Mouse (Mus musculus): Measurements from ENCODE around the gene Ccdc81. TPM values are rescaled to one million over a fixed set of nuclear protein-coding genes. Genes with fewer than 3 reads are reported as not detected.

Ccdc81 gene
- polyA plus RNA-seq (2014; fragmentation: Nextera tagmentation; extraction: Ambion mirVana) = 0.48 and 0.72 TPM in 2 replicates

- ATAC-seq = peak; percentile 84
- no peaks in the 10 kb centered on the region for H3K4me1 ChIP-seq (ENCODE audit: control insufficient read depth, insufficient read depth, low read length)
- 26% methylated on average over 22 of the region's 22 CpGs for WGBS
- no peak within 1 kb of the TSS for H3K9ac ChIP-seq (ENCODE audit: low read length)
- no peaks in the 10 kb centered on the region for H3K27me3 ChIP-seq (replicated peaks; ENCODE audit: control insufficient read depth, insufficient read depth, low read length)
- H3K27ac ChIP-seq (ENCODE audit: low read depth, low read length) = no peak within 1 kb of the TSS
- H3K4me2 ChIP-seq (ENCODE audit: low read length) = peak within 1 kb of the TSS; percentile 16
- no peaks in the 10 kb centered on the region for H3K9me3 ChIP-seq (replicated peaks; ENCODE audit: control insufficient read depth, low read length)
- H3K4me3 ChIP-seq (ENCODE audit: low read depth, low read length) = no peak within 1 kb of the TSS
- no peaks in the 10 kb centered on the region for H3K36me3 ChIP-seq (ENCODE audit: control insufficient read depth, insufficient read depth, low read length)
- DNase-seq (ENCODE audit: low spot score) = peak; percentile 48
Observed at GRCm38 (mm10) chr7:89903442-89904343, at the start of gene Ccdc81. TSS of gene Ccdc81 (minus strand) at chr7:89903629.

DNA sequence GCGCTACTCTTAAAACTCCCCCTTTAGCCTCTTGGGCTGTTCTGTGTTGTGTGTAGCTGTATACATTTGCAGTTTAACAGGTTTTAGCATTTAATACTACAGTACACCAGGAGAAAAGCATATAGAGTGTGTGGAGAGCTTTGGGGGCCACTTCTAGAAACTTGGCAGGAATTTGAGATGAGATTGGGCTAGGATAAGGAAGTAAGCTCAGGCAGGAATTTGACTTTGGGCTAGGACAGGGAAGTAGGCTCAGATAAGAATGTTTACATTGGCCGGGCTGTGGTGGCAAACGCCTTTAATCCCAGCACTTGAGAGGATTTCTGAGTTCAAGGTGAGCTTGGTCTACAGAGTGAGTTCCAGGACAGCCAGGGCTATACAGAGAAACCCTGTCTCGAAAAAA is 46.0 kb upstream of the Ccdc81 start:
- no peak overlapping the region for H3K27ac ChIP-seq (ENCODE audit: low read depth, low read length)
- no peak overlapping the region for H3K9ac ChIP-seq (ENCODE audit: low read length)
- no peaks in the 10 kb centered on the region for H3K4me1 ChIP-seq (ENCODE audit: control insufficient read depth, insufficient read depth, low read length)
- H3K27me3 ChIP-seq (replicated peaks; ENCODE audit: control insufficient read depth, insufficient read depth, low read length) = no peaks in the 10 kb centered on the region
- H3K4me2 ChIP-seq (ENCODE audit: low read length) = no peak overlapping the region
- peaks cover 5% of the 10 kb centered on the region for H3K36me3 ChIP-seq (ENCODE audit: control insufficient read depth, insufficient read depth, low read length)
- no peaks in the 10 kb centered on the region for H3K9me3 ChIP-seq (replicated peaks; ENCODE audit: control insufficient read depth, low read length)
- ATAC-seq = no peak
- 85% methylated on average over 4 of the region's 4 CpGs for WGBS
- H3K4me3 ChIP-seq (ENCODE audit: low read depth, low read length) = no peak overlapping the region
- no peak for DNase-seq (ENCODE audit: low spot score)

- no peak overlapping the region for H3K4me3 ChIP-seq (ENCODE audit: low read depth, low read length)
- ATAC-seq (no peak), DNase-seq (ENCODE audit: low spot score) (peak; percentile 12)
- H3K9ac ChIP-seq (ENCODE audit: low read length) = no peak overlapping the region
- H3K27me3 ChIP-seq (replicated peaks; ENCODE audit: control insufficient read depth, insufficient read depth, low read length) = no peaks in the 10 kb centered on the region
- H3K36me3 ChIP-seq (ENCODE audit: control insufficient read depth, insufficient read depth, low read length) = no peaks in the 10 kb centered on the region
- no peak overlapping the region for H3K4me2 ChIP-seq (ENCODE audit: low read length)
- no peaks in the 10 kb centered on the region for H3K4me1 ChIP-seq (ENCODE audit: control insufficient read depth, insufficient read depth, low read length)
- no peak overlapping the region for H3K27ac ChIP-seq (ENCODE audit: low read depth, low read length)
- no peaks in the 10 kb centered on the region for H3K9me3 ChIP-seq (replicated peaks; ENCODE audit: control insufficient read depth, low read length)
- 81% methylated on average over 7 of the region's 7 CpGs for WGBS
Observed at GRCm38 (mm10) chr7:89948026-89948425, 44.6 kb upstream of the Ccdc81 start.

GRCm38 (mm10) chr7:89940571-89941463 is 37.4 kb upstream of the Ccdc81 start, which contains the start of gene Hikeshi:
TSS of gene Hikeshi (minus strand) at chr7:89941204.
- ATAC-seq = peak; percentile 100
- peak within 1 kb of the TSS; percentile 67 for H3K4me2 ChIP-seq (ENCODE audit: low read length)
- peak within 1 kb of the TSS; percentile 66; the same call in 1 of the 2 replicates for H3K27ac ChIP-seq (ENCODE audit: low read depth, low read length)
- WGBS = under 1% methylated on average over 45 of the region's 45 CpGs
- DNase-seq (ENCODE audit: low spot score) = peak; percentile 99
- no peaks in the 10 kb centered on the region for H3K9me3 ChIP-seq (replicated peaks; ENCODE audit: control insufficient read depth, low read length)
- H3K4me3 ChIP-seq (ENCODE audit: low read depth, low read length) = peak within 1 kb of the TSS; percentile 84
- H3K27me3 ChIP-seq (replicated peaks; ENCODE audit: control insufficient read depth, insufficient read depth, low read length) = no peaks in the 10 kb centered on the region
- H3K36me3 ChIP-seq (ENCODE audit: control insufficient read depth, insufficient read depth, low read length) = no peaks in the 10 kb centered on the region
- peaks cover 3% of the 10 kb centered on the region; the same call in 1 of the 2 replicates for H3K4me1 ChIP-seq (ENCODE audit: control insufficient read depth, insufficient read depth, low read length)
- peak within 1 kb of the TSS; percentile 79 for H3K9ac ChIP-seq (ENCODE audit: low read length)

DNA sequence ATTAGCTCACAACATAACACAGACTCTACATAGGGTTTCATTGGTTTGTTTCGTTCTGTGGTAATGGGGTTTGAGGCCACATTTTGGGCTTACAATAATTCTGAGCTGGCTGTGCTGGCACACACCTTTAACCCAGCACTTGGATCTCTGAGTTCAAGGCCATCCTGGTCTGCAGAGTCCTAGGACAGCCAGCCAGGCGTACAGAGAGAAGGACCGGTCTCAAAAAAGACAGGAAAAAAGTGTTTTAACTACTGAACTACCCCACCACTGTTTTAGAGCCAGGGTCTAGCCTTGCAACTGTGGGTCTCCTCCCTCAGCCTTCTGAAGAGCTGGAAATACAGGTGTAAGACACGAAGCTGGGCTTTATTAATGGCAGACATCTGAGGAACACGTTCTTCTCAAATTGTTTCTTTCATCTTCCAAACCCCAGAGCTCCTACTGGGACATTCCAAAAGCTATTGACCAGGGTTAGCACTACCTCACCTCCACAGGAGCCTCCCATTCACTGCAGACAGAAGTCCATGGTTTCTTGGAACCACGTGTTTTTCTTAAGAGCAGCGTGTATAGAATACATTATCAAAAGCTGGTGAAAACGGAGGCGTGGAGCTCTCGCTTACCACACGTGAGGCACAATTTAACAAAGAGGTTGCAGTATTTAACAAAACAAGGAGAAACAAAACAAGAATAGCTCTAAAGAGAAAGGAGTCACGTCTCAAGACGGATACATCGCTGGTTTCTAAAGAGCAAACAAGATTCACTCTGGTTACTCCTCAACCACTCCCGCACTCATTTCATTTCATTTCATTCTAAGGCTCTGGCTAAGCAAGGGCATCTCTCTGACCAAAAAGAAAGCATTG is 36.3 kb upstream of the Ccdc81 start:
- H3K9ac ChIP-seq (ENCODE audit: low read length) = peak overlapping the region; percentile 79
- WGBS = 31% methylated on average over 15 of the region's 15 CpGs
- no peaks in the 10 kb centered on the region for H3K9me3 ChIP-seq (replicated peaks; ENCODE audit: control insufficient read depth, low read length)
- no peaks in the 10 kb centered on the region for H3K27me3 ChIP-seq (replicated peaks; ENCODE audit: control insufficient read depth, insufficient read depth, low read length)
- H3K4me3 ChIP-seq (ENCODE audit: low read depth, low read length) = peak overlapping the region; percentile 84
- peak; percentile 9; the same call in 1 of the 2 replicates for ATAC-seq
- no peaks in the 10 kb centered on the region for H3K36me3 ChIP-seq (ENCODE audit: control insufficient read depth, insufficient read depth, low read length)
- H3K4me1 ChIP-seq (ENCODE audit: control insufficient read depth, insufficient read depth, low read length) = peaks cover 3% of the 10 kb centered on the region; the same call in 1 of the 2 replicates
- no peak overlapping the region for H3K27ac ChIP-seq (ENCODE audit: low read depth, low read length)
- peak; percentile 27 for DNase-seq (ENCODE audit: low spot score)
- H3K4me2 ChIP-seq (ENCODE audit: low read length) = peak overlapping the region; percentile 67

DNA sequence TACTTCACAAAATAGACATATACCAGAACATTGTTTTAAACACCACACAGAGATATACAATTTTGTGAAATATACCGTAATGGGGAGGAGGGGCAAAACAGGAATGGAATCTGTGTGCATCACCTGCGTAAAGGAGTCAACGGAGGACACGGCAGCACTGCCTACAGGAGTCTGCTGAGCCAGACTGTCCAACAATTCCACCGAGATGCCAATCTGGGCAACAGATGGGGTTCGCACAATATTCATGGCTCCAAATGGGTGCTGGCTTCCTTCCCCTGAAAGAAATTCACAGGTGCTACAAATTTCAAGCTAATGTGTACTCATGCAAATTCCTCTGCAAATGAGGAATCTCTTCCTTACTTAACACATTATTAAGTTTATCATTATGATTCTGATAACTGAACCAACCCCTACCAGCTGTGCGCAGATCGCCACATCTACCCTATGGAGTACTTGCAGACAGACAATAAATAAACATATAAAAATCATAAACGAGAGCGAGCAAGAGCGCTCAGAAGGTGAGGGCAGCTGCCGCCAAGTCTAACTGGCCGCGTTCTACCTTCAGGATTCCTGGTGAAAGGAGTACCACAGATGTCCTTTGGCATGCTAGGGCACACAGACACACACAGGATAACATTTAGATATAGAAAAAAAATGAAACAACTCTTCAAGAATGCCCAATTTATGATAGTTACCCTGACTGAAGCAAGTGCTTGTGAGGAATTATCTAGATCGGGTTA is 20.2 kb upstream of the Ccdc81 start:
- H3K27me3 ChIP-seq (replicated peaks; ENCODE audit: control insufficient read depth, insufficient read depth, low read length) = no peaks in the 10 kb centered on the region
- H3K9me3 ChIP-seq (replicated peaks; ENCODE audit: control insufficient read depth, low read length) = no peaks in the 10 kb centered on the region
- DNase-seq (ENCODE audit: low spot score) (peak; percentile 25), ATAC-seq (no peak)
- H3K4me3 ChIP-seq (ENCODE audit: low read depth, low read length) = no peak overlapping the region
- 93% methylated on average over 15 of the region's 15 CpGs for WGBS
- peaks cover 12% of the 10 kb centered on the region; the same call in 1 of the 2 replicates for H3K36me3 ChIP-seq (ENCODE audit: control insufficient read depth, insufficient read depth, low read length)
- no peak overlapping the region for H3K27ac ChIP-seq (ENCODE audit: low read depth, low read length)
- no peak overlapping the region for H3K4me2 ChIP-seq (ENCODE audit: low read length)
- H3K9ac ChIP-seq (ENCODE audit: low read length) = no peak overlapping the region
- no peaks in the 10 kb centered on the region for H3K4me1 ChIP-seq (ENCODE audit: control insufficient read depth, insufficient read depth, low read length)

DNA sequence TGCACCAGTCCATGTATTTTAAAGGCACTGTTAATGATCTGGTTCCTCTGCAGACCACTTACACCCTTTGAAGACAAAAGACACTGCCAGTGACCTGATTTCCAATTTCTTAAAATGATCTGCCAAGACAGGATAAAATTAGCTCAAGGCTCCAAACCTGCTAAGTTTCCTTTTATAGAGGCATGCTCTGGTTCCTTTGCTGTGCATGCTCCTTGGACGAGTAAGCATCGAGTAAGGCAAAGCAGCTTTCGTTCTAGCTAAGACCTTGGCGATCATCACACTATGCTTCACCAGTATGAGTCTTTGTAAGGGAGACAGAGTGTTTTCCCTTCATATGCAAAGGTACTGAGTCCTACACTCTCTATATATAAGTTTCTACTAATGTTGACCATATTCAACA is 14.3 kb upstream of the Ccdc81 start:
- ATAC-seq (no peak), DNase-seq (ENCODE audit: low spot score) (no peak)
- Histone ChIP-seq H3K9me3 (replicated peaks; ENCODE audit: control insufficient read depth, low read length) (no peaks in the 10 kb centered on the region), H3K4me3 (ENCODE audit: low read depth, low read length) (no peak overlapping the region), H3K4me2 (ENCODE audit: low read length) (no peak overlapping the region), H3K27ac (ENCODE audit: low read depth, low read length) (no peak overlapping the region), H3K9ac (ENCODE audit: low read length) (no peak overlapping the region), H3K27me3 (replicated peaks; ENCODE audit: control insufficient read depth, insufficient read depth, low read length) (no peaks in the 10 kb centered on the region), H3K4me1 (ENCODE audit: control insufficient read depth, insufficient read depth, low read length) (no peaks in the 10 kb centered on the region), H3K36me3 (ENCODE audit: control insufficient read depth, insufficient read depth, low read length) (peaks cover 10% of the 10 kb centered on the region; the same call in 1 of the 2 replicates)
- WGBS = 91% methylated on average over 4 of the region's 4 CpGs
